Mouse (Mus musculus) embryo, embryonic 11.5 days (tissue): ENCODE measurements around the gene Phpt1.

Source experiments
- DNase-seq: peaks from one replicate; pipeline ENCODE4 v3.0.0-alpha.2; 2012; ENCODE audit warnings: low read depth, low spot score

Phpt1 gene

DNA sequence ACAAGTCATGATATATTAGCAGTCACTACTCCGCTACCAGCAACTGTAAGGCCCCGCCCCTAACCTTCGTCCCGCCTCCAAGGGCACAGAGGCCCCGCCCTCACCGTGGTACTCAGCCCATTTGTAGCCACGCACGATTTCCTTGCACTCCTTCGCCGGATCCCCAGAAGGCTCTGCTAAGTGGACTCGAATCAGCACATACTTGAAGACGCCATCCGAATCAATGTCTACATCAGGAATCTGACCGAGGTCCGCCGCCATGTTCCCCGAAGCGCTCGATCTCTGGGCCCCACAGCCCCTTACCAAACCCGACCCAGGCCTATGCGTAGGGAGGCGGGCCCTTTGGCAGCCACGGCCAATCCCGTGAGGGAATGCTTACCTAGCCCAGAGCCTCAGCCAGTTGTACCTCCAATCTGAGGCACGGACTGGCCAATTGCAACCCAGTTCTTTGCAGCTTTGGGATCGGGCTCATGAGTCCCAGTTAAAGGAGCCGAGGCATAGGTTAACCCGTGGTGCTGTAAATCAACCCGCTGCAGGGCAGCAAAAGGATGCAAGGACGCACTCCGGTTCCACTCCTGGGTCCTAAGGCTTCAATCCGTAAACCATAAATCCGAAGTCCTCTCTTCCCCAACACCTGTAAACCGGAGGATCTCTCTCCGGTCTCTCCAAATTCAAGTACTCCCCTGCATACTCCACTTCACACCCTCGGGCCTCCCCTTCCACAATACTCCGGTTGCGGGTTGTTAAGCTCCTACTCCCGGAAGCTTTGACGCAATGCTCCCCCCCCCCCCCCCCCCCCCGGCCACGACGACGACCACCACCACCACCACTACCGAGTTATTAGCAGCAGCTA, at the start of gene Phpt1, which contains the start of gene Mamdc4:
Phpt1 (minus strand) TSS at position 646 of the 853 bp plus-strand sequence.
Mamdc4 (minus strand) TSS at position 267 of the 853 bp plus-strand sequence.
- DNase-seq, result peak; percentile 95

DNA sequence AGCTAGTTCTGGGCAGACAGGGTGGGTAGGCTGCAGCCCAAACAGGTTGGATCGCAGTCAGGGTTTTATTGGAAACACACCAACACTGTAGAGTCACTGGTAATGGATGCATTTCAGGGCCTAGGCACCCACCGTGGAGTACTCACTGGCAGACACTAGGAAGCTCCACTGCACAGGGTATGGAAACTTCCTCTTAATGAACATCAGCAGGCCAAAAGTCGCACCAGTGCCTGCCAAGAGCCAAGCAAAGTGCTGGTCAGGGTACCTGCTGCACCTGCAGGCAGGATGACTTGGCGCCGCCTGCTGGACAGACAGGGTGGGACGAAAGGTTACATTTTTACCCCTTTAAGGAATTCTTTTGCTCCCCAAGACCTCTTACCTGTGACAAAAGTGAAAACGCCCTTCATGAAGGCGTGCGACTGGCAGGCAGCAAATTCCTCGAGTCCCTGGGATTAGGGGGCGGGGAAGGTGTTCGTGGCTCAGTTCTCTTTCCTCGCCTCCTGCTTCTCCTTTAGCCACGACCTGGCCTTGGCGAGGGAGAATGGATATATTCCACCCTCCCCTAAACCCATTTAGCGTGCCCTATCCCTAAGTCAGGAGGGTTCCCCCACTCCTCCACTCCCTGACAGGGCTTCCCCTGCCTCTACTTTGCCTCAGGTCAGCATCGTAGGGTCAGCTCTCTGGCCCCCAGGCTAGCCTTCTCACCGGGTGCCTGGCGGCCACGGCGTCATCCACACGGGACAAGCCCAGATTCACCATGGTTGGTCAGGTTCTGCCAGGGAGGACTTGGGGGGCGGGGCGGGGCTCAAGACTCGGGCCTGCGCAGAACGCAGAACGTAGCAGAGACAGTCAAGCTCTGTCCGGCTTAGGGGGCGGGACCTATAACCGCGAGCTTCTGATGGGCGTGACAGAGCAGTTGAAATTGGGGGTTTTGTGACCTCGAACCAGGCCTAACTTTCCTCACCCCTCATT, 46.5 kb upstream of the Phpt1 start, which contains the start of gene Tmem141:
Tmem141 (minus strand) TSS at position 777 of the 972 bp plus-strand sequence.
- DNase-seq, result peak; percentile 80

DNA sequence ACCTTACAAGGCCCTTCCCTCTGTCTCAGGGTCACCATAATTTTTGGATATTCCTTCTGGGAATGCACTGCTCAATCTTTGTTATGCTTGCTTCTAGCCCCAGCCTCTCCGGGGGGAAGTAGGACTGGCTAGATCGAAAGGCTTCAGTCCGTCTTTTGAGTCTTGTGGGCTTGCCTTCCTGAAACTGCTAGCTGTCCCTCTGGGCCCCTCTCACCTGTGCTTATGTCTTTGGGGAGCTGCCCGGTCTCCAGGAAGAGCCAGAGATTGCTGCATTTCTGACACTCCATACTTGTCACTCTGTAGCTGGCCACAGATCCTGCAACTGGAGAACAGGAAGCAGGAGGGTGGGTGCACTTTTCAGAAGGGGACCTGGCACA, 45.8 kb upstream of the Phpt1 start:
- DNase-seq, result no peak

DNA sequence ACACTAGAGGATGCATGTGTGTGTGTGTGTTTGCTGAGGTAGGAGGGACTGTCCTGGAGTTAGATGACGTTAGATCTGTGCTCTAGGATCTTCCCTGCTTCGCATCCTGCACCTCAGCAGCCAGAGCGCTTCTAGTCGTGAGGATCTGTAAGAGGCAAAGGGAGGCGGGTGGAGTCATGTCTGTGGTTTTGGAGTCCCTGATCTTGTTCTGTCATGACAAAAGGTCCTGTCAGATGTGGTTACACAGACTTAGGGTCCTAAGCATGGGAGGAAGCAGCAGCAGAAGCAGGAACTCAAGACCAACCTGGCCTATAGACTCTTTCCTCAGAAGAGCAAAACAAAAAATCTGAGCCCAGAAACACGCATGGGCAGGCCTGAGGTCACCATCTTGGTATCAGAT, 45.4 kb upstream of the Phpt1 start:
- no peak for DNase-seq

DNA sequence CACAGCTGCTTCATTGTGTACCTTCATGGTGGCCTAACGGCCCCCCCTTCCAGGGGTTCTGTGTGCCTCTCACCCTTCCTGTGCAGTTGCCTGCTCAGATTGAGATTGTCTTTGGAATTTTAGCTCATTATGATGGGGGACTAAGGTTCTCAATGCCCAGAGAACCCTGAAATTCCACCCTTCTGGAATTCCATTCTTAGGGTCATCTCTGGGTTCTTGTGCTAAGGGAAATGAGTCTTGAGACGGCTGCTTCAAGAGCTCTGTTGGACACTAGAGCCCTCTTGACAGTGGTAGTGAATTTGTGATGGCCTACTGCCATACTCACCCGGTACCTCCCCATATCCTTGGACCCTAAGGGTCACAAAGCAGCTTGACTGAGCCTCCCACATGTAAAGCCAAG, 42.6 kb upstream of the Phpt1 start, which contains the start of gene Ccdc183:
Ccdc183 (minus strand) TSS at position 101 of the 400 bp plus-strand sequence.
- no peak for DNase-seq

DNA sequence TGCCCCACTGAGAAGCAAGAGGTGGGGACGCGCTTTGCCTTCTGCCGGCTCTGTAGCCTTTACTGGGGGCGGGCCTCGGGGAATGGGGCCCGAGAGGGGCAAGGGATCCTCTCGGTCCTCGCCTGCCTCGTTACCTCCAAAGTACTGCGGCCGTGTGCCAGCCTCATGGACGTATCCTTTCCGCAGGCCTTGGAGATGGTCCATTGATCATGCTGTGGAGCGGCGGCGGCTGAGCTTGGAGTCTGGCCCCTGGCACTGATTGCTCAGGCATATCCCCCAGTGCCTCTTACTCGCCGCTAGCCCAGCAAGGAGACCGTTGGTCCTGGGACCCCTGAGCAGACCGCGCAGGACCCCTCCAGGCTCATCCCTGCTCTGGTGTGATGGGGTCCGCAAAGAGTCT, 41.4 kb upstream of the Phpt1 start:
- DNase-seq, result no peak

DNA sequence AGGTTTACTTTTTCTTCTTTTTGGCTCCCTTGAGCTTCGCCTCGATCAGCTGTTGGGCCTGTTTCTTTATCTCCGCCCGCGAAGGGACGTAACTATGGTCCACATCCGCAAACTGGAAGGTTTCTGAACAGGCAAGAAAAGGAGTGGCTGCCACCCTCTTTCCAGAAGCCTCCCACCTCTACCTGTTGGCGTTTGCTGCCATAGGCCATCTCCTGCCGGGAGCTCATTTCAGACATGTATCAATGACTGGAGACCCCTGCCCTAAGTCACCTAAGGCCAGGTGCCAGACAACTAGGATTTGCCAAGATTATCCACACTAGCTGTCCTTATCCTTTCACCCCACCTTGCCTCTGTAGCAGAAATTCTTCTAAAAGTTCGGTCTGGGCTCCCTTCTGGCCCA, 33.6 kb upstream of the Phpt1 start:
- no peak for DNase-seq

DNA sequence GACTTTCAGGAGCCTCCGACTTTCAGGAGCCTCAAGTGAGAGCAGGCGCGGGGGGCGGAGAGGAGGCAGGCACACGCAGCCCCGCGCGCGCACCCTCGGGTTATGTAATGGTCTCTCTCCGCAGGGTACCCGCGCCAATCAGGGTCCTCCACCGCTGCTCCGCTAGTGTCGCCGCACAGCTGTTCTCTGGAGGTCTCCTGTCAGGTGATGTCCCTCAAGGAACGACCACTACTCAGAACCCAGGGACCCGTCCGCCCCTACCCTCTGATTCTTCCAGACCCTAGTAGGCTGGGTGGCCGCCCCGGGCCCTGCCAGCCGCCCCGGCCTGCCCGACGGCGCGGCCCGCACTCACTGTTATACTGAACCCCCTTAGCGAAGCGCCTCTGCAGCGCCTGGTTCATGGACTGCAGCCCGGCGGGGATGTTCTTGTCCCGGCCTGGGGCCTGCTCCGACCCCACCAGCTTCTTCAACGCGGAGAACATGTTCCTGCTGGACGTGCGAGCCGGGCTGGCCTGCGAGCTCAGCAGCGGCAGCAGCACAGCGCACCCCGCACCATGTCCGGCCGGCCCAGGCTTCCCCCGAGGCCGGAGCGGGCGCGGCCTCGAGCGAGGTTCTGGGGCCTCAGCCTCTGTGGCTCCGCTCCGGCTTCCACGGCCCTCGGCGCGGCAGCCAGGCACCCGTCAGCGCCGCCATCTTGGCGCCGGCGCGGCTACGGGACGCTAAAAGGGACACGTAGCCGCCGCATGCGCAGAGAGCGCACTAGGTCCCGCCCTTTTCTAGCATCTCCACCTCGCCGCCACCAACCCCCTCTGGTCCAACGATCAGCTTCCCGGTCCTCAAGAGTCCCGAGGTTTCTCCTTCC, 33.0 kb upstream of the Phpt1 start, which contains the start of gene Rabl6:
Rabl6 (minus strand) TSS at position 761 of the 862 bp plus-strand sequence.
- peak; percentile 83 for DNase-seq

DNA sequence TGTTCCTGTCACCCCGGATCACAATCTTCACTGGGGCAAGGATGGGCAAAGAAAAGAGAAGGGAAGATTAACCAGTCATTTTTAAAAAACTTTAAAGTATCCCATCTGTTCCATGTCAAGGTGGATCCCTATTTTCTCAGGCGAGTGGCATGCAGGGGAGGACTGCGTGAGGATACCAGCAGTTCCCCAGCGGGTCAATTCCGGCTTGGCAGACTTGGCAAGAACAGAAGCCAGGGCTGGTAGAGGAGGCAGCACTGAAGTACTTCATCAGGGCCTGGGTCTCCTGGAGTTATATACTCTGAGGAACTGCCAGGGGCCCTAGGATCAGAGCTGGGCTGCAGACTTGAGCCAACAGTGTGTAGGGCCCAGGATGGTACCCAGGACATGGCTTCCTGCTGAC, 27.5 kb upstream of the Phpt1 start:
- DNase-seq, result no peak

DNA sequence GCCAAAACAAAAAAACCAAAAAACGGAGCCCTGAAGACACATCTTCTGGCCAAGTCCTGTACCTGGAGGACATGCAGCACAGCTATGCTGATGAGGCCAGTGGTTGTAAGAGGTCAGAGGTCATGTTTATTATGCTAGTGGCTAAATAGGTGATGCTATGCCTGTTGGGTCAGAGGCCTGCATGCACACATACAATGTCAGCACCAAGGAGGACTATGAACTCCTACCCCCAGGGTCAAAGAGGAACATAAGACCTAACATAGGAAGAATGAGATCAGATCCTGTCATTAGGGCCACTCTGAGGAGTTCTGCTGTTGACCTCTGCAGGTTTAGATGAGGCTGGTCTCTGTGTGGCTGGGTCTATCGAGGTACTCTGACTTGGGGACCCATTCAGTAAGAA, 25.0 kb upstream of the Phpt1 start:
- no peak for DNase-seq

DNA sequence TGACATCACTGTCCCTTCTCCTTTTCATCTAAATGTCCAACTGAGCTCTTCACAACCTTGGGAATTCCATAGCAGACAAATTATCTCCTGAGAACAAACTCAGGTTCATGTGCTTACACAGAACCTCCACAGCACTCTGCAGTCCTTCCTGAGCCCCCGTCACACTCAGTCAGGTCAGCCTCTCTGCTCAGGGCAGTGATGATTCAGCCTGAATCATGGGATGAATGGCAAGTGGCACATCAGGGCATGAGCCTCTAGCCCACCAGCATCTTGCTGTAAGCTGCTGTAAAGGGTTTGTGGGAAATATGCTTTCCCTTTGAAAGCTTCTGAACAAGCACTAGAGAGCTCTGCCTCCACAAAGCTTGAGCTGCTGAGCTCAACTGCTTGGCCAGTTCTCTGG, 23.7 kb upstream of the Phpt1 start:
- no peak for DNase-seq

DNA sequence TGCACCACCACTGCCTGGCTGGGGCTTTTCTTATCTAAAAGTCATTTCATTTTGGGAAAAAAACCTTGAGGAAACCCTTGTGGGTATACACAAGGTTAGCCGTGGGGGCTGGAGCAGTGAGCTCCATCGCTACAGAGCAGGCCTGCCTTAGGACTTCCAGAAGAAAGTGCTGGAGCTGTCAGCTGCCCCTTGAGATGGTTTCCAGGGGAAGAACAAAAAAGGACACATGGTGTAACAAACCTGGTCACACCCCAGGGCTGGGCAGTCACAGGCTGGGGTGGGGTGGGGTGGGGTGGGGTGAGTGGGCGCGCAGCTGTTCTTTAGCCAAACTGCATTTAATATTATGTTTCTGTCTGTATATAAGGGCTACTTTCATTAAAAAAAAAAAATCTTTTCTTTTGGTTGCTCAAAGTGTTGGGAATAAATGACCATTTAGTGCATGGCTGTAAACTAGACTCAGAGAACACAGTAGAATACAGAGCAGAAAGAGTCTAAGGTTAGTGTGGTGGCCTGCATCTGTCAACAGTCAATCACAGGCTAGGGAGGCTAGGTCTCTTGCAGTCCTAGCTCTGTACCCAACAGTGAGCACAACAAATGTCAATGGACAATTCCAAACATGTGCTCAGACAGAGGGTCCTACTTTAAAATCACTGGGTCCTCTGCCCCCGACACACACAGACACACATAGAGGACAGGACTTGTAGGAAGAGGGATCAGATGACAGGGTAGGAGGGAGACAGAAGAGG, 21.9 kb upstream of the Phpt1 start:
- DNase-seq, result no peak

DNA sequence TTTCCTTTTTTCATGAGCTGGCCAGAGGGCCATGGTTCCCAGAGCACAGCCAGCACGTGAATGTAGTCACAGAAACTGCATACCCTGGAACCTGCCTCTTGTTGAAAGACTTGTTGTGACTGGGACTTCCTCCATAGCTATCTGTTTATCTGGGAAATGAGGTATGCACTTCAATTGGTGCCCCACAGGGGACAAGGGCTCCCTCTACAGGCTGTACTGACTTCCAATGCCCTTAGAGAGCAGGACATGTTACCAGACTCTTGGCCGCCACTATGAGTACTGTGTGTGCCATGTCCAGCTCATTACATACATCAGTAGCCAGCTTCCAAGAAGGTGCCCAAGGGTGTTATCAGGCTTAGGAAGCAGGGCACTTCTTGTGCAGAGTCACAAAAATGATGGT, 16.8 kb upstream of the Phpt1 start:
- no peak for DNase-seq

DNA sequence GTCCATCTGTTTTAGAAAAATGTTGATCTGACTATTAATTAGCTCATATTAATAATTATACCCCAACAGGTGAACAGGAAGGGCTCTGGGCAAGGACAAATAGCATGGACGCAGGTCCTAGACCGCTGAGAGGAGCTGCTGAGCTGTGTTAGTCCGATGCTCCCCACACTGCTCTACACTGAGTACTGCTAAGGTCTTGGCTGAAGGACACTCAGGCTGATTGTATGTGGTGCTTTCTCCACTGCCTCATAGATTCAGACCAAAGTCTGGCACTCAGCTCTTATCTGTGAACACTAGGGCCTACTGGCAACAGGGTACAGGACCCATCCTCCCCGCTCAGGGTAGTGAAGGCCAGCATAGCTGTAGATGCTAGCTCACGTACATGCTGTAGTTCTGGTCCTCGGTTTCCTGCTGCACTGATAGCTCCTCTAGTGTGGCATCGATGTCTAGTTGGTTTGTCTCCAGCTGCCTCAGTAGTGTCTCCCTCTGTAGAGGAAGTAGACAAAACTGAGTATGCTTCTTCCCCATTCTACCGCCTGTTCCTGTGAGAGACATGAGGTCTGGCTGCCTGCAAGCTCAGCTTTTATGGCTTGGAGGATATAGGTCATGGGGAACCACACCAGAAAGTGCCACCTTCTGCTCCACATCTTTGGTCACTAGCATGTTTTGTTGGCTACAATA, 13.3 kb upstream of the Phpt1 start:
- no peak for DNase-seq

DNA sequence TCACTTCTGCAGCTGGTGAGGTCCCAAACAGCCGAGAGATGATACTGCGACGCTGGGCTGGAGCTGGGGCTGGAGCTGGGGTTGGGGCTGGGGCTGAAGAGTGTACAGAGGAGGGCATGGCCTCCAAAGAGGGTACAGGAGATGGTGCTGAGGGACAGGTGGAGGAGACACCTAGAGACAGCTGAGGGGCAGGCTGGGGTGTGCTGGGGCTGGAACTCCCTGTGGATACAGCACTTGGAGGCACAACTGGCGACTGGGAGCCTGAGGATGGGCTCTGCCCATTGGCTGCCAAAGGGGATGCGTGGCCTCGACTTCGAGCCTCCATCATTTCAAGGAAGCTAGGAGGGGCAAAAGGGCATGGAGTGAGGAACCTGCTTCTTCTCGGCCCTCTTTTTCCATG, 12.3 kb upstream of the Phpt1 start:
- no peak for DNase-seq

DNA sequence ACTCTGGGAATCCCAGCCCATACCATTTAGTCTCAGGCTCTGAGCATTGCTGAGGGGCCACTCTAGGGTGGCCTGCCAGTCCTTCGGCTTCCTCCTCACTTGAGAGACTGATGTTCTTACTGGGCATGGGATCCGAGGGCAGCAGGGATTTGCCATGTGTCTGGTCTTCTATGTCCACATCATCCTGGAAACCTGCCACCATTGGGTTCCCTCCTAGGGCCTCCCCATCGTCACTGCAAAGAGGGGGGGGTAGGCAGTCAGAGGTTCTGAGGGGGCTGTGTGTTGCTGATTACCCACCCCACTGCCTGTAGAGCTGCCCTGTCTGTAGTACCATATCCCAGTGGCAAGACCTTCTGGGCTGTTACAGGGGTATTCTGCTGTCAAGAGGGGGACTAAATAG, 10.6 kb upstream of the Phpt1 start:
- DNase-seq, result no peak

DNA sequence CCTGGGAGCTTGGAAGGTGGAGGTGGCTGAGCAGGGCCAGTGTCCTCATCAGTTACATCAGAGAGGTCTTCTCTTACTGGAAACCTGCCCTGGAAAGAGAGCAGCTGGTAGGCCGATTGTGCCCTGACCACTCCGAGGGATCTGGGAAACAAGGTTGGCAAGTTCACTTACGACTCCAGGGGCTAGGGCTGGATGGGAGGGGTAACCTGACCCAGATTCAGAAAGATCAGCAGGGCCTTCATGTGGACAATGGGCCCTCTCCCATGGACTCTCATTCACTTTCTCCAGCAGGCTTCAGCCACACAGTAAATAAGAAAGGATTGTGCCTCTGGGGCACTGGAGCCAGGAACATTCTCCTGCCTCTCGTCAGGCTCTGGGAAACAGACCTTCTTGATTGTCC, 9.8 kb upstream of the Phpt1 start:
- no peak for DNase-seq

DNA sequence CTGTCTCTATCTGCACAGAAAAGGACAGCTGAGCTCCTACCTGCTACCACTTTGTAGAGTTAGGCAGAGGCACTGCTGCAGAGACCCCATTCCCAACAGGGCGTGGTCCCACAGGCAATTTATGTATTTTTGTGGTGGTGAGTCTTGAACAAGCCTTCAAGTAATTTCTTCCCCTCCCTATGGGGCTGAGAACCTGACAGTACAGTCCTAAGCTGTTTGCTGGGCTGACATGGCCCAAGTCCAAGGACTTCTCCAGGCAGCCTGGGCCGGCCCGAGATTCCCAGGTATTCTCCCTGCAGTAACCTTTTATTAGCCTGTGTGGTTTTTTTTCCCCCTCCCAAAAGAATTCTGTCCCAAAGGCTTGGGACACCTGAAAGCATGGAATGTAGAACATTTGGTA, 9.1 kb upstream of the Phpt1 start:
- no peak for DNase-seq

DNA sequence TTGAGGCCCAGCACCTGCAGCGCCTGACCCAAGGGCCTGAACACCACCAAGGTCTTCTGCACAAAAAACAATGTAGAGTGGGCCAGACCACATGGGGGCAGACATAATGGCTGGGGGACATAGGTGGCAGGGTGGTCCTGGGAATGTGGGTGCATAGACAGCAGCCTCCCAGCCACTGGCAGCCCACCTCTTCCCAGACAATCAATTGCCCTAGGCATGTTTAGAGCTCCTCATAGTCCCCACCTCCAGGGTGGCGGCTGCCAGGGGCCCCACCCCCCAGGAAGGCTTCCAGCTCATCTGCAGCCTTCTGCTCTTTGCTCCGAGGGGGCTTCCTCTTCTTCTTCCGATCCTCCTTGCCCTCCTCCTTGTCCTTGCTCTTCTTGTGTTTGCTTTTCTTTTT, 8.5 kb upstream of the Phpt1 start:
- DNase-seq, result no peak

DNA sequence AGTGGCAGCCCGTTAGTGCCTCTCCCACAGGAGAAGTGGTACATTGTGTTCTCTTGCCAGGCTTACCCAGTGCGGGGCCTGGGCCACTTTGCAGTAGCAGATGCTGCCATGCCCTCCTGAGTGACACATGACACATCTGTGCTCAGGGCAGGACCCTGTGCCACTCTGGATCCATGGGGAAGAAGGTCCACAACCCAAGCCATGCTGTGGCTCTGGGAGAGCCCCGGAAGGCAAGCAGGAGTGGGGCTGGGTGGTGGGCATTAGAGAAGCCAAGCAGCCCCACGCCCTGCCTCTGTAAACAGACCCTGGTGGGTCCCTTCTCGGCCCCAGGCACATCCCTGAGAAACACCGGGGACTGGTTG, 8.1 kb upstream of the Phpt1 start:
- no peak for DNase-seq
